Mouse (Mus musculus): ENCODE measurements around the gene 1700018F24Rik. TPM values are rescaled to one million over a fixed set of nuclear protein-coding genes. Genes with fewer than 3 reads are reported as not detected.

The 1700018F24Rik gene
- polyA plus RNA-seq, 1 experiment from 2014 or later: not detected

DNA sequence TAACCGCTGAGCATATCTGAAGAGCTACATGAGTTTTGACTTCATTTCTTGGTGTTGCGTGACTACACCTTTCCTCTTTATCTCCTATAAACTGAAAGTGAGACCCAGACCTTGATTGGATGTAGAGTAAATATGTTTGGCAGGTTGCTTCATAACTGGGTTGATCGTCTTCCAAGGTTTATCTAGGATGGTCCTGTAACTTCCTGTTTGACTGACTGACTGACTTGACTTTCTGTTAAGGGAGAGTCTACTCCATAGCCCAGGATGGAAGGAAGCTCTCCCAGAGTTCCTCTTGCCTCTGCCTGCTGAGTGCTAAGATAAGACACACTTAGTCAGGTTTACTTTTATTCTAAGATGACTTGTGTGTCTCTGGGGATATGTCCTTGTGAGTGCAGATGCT lies 47.1 kb downstream of the 1700018F24Rik start:
- Histone ChIP-seq H3K4me3 (replicated peaks; ENCODE audit: low read length) (no peak overlapping the region), H3K27me3 (ENCODE audit: control insufficient read depth, insufficient read depth, low read length) (no peaks in the 10 kb centered on the region), H3K4me2 (ENCODE audit: low read depth, low read length) (no peak overlapping the region), H3K9me3 (replicated peaks; ENCODE audit: control insufficient read depth, low read length) (no peaks in the 10 kb centered on the region), H3K4me1 (ENCODE audit: control insufficient read depth, insufficient read depth, low read length) (no peaks in the 10 kb centered on the region; the same call in 1 of the 2 replicates), H3K36me3 (ENCODE audit: control insufficient read depth, insufficient read depth, low read length) (peaks cover 20% of the 10 kb centered on the region; the same call in 1 of the 2 replicates), H3K9ac (ENCODE audit: low read length) (no peak overlapping the region), H3K27ac (ENCODE audit: low read length) (no peak overlapping the region)
- ATAC-seq (ENCODE audit: insufficient read depth, low FRiP score): no peak
- WGBS: 78% methylated on average over 3 of the region's 3 CpGs

Other genes with a start within 250 kb of the 1700018F24Rik start
- gene Smurf1, start 77.1 kb upstream of the 1700018F24Rik start, polyA plus RNA-seq (2015; fragmentation: Nextera tagmentation; extraction: Ambion mirVana): 7.0 and 7.7 TPM in 2 replicates
- gene Gm4871, start 10.2 kb upstream of the 1700018F24Rik start, polyA plus RNA-seq (2015; fragmentation: Nextera tagmentation; extraction: Ambion mirVana): not detected in 2 replicates
- gene Arpc1a, start 40.8 kb downstream of the 1700018F24Rik start, polyA plus RNA-seq (2015; fragmentation: Nextera tagmentation; extraction: Ambion mirVana): 148 and 155 TPM in 2 replicates
- gene Kpna7, start 41.0 kb downstream of the 1700018F24Rik start, polyA plus RNA-seq (2015; fragmentation: Nextera tagmentation; extraction: Ambion mirVana): 0.08 and 0.27 TPM in 2 replicates
- 381 and 399 TPM in 2 replicates for gene Arpc1b, start 71.2 kb downstream of the 1700018F24Rik start, polyA plus RNA-seq (2015; fragmentation: Nextera tagmentation; extraction: Ambion mirVana)
- gene Pdap1, start 97.2 kb downstream of the 1700018F24Rik start, polyA plus RNA-seq (2015; fragmentation: Nextera tagmentation; extraction: Ambion mirVana): 77.8 and 81.4 TPM in 2 replicates
- 147 and 167 TPM in 2 replicates for gene Bud31, start 97.4 kb downstream of the 1700018F24Rik start, polyA plus RNA-seq (2015; fragmentation: Nextera tagmentation; extraction: Ambion mirVana)
- gene Ptcd1, start 124.1 kb downstream of the 1700018F24Rik start, polyA plus RNA-seq (2015; fragmentation: Nextera tagmentation; extraction: Ambion mirVana): 15.1 and 17.4 TPM in 2 replicates
- gene Cpsf4, start 124.2 kb downstream of the 1700018F24Rik start, polyA plus RNA-seq (2015; fragmentation: Nextera tagmentation; extraction: Ambion mirVana): 35.2 and 36.3 TPM in 2 replicates
- gene Atp5j2, start 149.1 kb downstream of the 1700018F24Rik start, polyA plus RNA-seq (2015; fragmentation: Nextera tagmentation; extraction: Ambion mirVana): 705 and 758 TPM in 2 replicates
- 8.5 and 9.3 TPM in 2 replicates for gene Zkscan14, start 158.9 kb downstream of the 1700018F24Rik start, polyA plus RNA-seq (2015; fragmentation: Nextera tagmentation; extraction: Ambion mirVana)
- gene Zkscan5, start 161.6 kb downstream of the 1700018F24Rik start, polyA plus RNA-seq (2015; fragmentation: Nextera tagmentation; extraction: Ambion mirVana): 11.1 and 11.3 TPM in 2 replicates
- gene Zfp655, start 188.7 kb downstream of the 1700018F24Rik start, polyA plus RNA-seq (2015; fragmentation: Nextera tagmentation; extraction: Ambion mirVana): 33.8 and 34.2 TPM in 2 replicates
- 0.21 and 0.36 TPM in 2 replicates for gene Zscan25, start 237.5 kb downstream of the 1700018F24Rik start, polyA plus RNA-seq (2015; fragmentation: Nextera tagmentation; extraction: Ambion mirVana)

All from stomach, embryonic 16.5 days (tissue).